Mouse (Mus musculus) midbrain, embryonic 14.5 days (tissue): Measurements from ENCODE around the gene Nol8. TPM values are rescaled to one million over a fixed set of nuclear protein-coding genes. Genes with fewer than 3 reads are reported as not detected.

Source experiments
- ATAC-seq: fragments of 200-750 bp; cut with Nextera tagmentation; 2 replicates; pipeline ENCODE4 v1.8.0; 2017; ENCODE audit warnings: moderate number of reproducible peaks, moderate library complexity; ENCODE audit not compliant: low FRiP score, low TSS enrichment
- DNase-seq: peaks from one replicate; pipeline ENCODE4 v3.0.0-alpha.2; 2015
- H3K27ac ChIP-seq: fragments of 300-500 bp; sonication (generic); replicated peaks from 2 replicates; pipeline ENCODE4 v1.5.1; 2014; ENCODE audit warnings: mild to moderate bottlenecking, low read depth, low read length, moderate library complexity
- H3K27me3 ChIP-seq: fragments of 300-500 bp; sonication (generic); 2 replicates; pipeline ENCODE4 v1.6.1; 2014; ENCODE audit warnings: low read length, control low read depth, mixed read lengths; ENCODE audit not compliant: control insufficient read depth, insufficient read depth
- H3K36me3 ChIP-seq: fragments of 300-500 bp; sonication (generic); 2 replicates; pipeline ENCODE4 v1.6.1; 2014; ENCODE audit warnings: low read length, control low read depth; ENCODE audit not compliant: control insufficient read depth, insufficient read depth
- H3K4me1 ChIP-seq: fragments of 300-500 bp; sonication (generic); 2 replicates; pipeline ENCODE4 v1.6.1; 2014; ENCODE audit warnings: mild to moderate bottlenecking, antibody characterized with exemption, low read length, control low read depth; ENCODE audit not compliant: control insufficient read depth, insufficient read depth
- H3K4me2 ChIP-seq: fragments of 300-500 bp; sonication (generic); 2 replicates; pipeline ENCODE4 v1.6.1; 2014; ENCODE audit warnings: mild to moderate bottlenecking, low read length, moderate library complexity
- H3K4me3 ChIP-seq: fragments of 300-500 bp; sonication (generic); replicated peaks from 2 replicates; pipeline ENCODE4 v1.5.1; 2014; ENCODE audit warnings: low read depth, low read length
- H3K9ac ChIP-seq: fragments of 300-500 bp; sonication (generic); replicated peaks from 2 replicates; pipeline ENCODE4 v1.6.1; 2014; ENCODE audit warnings: mild to moderate bottlenecking, low read length, moderate library complexity
- H3K9me3 ChIP-seq: fragments of 300-500 bp; sonication (generic); 2 replicates; pipeline ENCODE4 v1.6.1; 2016; ENCODE audit warnings: low read length, control low read depth, mixed read lengths; ENCODE audit not compliant: control insufficient read depth
- WGBS: fragments of 180-500 bp; shearing (Covaris S2); extraction: QIAGEN DNeasy Blood & Tissue Kit; methylation state at CpG from one replicate; pipeline ENCODE4 v1.1.7; 2014; 5-methylcytosine and 5-hydroxymethylcytosine counted together
- polyA plus RNA-seq: library from polyadenylated mRNA; unstranded; fragments of >200 nt; fragmentation: Nextera tagmentation; extraction: Ambion mirVana; gene quantifications from 2 replicates; pipeline ENCODE4 v1.2.1, GENCODE M21; 2014

The Nol8 gene
- polyA plus RNA-seq, 1 experiment from 2014 or later: 22.4 TPM

DNA sequence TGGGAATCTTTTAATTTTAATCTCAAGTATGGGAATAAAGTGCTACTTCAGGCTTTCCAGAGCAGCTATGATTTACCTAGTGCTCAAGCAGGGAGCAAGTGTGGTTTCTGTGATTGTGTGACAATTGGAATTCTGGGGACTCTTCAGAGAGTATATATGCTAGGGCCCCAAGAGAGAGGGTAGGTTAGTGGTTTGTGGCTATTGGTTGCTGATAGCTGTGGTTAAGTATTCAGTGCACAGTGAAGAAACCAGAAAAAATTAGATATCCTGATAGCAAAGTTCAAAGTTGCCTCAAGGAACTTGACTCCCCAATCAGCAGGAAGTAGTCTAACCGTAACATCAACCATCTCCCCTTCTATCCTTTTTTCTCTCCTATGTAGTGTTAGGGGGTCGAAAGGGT lies 24.9 kb downstream of the Nol8 start:
- ATAC-seq: no peak
- no peaks in the 10 kb centered on the region for H3K27me3 ChIP-seq
- peaks cover 49% of the 10 kb centered on the region for H3K36me3 ChIP-seq
- 85% methylated on average over 2 of the region's 2 CpGs for WGBS
- no peak overlapping the region for H3K9ac ChIP-seq
- no peak overlapping the region for H3K4me3 ChIP-seq
- no peak overlapping the region for H3K4me2 ChIP-seq
- no peak for DNase-seq
- peaks cover 8% of the 10 kb centered on the region for H3K4me1 ChIP-seq
- no peaks in the 10 kb centered on the region for H3K9me3 ChIP-seq
- no peak overlapping the region for H3K27ac ChIP-seq

DNA sequence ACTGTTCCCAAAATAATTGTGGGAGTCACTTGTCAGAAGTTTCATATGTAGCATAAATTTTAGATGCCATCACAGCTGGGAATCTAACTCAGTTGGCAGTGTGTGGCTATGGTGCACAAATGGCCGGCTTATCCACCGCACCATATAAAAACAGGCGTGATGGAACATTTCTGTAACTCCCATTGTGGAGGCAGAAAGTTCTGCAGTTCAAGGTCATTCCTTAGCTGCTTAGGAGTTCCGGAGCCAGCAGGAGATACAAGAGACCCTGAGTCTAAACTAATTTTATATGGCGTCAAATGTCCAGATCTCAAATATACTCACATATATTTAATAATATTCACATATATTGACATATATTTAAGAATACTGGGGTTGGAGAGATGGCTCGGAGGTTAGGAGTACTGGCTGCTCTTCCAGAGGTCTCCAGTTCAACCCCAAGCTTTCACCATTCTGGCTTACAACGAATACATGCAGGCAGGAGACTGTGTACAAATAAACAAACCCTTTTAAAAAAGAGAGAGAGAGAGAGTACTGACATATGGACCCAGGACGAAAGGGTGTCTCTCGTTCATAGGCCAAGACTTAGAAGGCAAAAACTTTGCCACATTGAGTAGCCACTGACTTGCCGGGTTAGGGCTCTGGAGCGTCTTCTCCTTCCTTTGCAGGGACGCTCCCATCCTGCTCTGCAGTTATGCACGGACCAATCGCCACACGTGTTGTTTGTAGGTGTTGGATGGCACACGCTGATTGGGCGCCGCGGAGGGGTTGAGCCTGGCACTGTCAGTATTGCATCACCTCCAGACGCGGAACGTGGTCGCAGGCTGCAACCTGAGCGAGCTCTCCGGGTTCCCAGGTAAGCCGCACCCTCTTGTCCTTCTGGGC lies 28.7 kb downstream of the Nol8 start, which contains the start of gene Iars:
Iars (plus strand) TSS at position 750 of the 882 bp plus-strand sequence.
- 7% methylated on average over 26 of the region's 26 CpGs for WGBS
- Histone ChIP-seq H3K27me3 (no peaks in the 10 kb centered on the region), H3K9me3 (no peaks in the 10 kb centered on the region), H3K4me1 (peaks cover 14% of the 10 kb centered on the region), H3K4me2 (peak within 1 kb of the TSS; percentile 94), H3K4me3 (peak within 1 kb of the TSS; percentile 89), H3K27ac (peak within 1 kb of the TSS; percentile 66), H3K36me3 (peaks cover 24% of the 10 kb centered on the region), H3K9ac (peak within 1 kb of the TSS; percentile 84)
- peak; percentile 100 for ATAC-seq
- peak; percentile 99 for DNase-seq

DNA sequence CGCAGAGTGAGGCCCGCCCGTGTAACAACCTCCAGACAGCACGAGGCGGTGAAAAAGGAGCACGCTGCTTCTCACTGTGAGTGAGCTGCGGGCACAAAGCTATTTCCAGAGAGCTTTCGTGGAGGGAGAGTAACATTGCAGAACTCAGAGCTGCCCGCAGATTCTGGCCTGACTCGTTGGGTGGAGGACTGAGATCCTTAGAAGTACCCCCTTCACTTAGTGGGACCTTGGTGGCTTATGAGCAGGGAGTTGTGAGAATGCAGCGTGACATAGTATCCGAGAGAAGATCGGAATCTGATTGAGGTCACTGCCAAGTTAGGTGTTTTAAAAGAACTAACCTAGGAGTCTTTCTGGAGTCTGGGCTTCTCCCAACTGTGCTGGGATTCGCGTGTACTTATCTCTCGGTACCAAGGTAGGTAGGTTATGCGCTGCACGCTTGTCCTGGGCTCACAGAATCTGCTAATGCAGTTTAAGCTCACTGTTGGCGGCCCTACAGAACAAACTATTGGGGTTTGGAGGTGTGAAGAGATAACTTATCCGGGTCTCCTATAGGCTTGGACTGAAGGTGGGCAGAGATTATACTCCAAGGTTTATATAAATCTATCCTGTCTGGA lies 29.5 kb downstream of the Nol8 start:
- H3K27ac ChIP-seq: peak overlapping the region; percentile 66
- H3K9me3 ChIP-seq: no peaks in the 10 kb centered on the region
- DNase-seq: no peak
- H3K9ac ChIP-seq: peak overlapping the region; percentile 84
- under 1% methylated on average over 20 of the region's 20 CpGs for WGBS
- peaks cover 18% of the 10 kb centered on the region for H3K36me3 ChIP-seq
- peaks cover 14% of the 10 kb centered on the region for H3K4me1 ChIP-seq
- peak overlapping the region; percentile 89 for H3K4me3 ChIP-seq
- peak; percentile 72 for ATAC-seq
- no peaks in the 10 kb centered on the region for H3K27me3 ChIP-seq
- H3K4me2 ChIP-seq: peak overlapping the region; percentile 94

DNA sequence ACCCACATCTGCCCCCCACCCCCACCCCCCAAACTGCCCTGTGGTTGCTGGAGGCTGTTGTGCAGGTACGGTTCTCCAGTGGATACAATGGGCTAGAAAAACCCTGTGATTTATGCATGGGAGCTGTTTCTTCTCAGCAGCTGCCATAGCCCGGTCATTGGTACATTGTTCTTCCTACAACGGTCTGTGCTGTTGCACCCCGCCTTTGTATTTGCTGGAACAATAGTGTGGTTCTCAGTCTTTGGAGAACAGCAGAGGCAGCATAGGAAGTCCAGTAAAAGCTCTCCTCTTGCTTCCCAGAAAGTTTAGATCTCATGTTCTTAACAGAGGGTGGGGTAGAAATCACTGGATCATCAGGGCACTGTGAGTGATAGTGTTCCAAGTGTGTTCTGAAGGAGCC lies 31.4 kb downstream of the Nol8 start:
- 56% methylated on average over 4 of the region's 4 CpGs for WGBS
- DNase-seq (no peak), ATAC-seq (no peak)
- H3K4me1 ChIP-seq: peaks cover 14% of the 10 kb centered on the region
- H3K27ac ChIP-seq: no peak overlapping the region
- no peaks in the 10 kb centered on the region for H3K27me3 ChIP-seq
- no peak overlapping the region for H3K9ac ChIP-seq
- no peak overlapping the region for H3K4me2 ChIP-seq
- H3K36me3 ChIP-seq: peaks cover 20% of the 10 kb centered on the region
- no peak overlapping the region for H3K4me3 ChIP-seq
- H3K9me3 ChIP-seq: no peaks in the 10 kb centered on the region

DNA sequence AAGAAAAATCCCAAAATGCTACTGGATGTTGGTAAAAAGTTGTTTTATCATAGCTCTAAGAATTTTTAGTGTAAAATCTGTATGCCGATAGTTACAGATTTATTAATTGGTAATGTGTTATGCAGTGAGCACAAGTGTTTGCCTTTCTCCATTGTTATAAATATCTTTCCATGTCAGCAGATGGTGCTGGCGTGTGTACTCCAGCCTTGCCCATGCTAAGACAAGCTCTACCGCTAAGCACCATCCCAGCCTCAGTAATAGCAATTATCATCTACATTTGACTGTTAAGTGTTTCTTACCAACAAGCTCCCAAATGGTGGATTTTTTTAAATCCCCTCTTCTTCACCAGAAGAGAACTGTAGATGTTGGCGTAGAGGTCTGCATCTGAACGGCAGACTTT lies 38.2 kb downstream of the Nol8 start:
- Histone ChIP-seq H3K4me1 (no peaks in the 10 kb centered on the region), H3K9me3 (no peaks in the 10 kb centered on the region), H3K4me2 (no peak overlapping the region), H3K27ac (no peak overlapping the region), H3K27me3 (no peaks in the 10 kb centered on the region), H3K36me3 (peaks cover 63% of the 10 kb centered on the region), H3K9ac (no peak overlapping the region), H3K4me3 (no peak overlapping the region)
- 97% methylated on average over 5 of the region's 5 CpGs for WGBS
- no peak for DNase-seq
- ATAC-seq: no peak

DNA sequence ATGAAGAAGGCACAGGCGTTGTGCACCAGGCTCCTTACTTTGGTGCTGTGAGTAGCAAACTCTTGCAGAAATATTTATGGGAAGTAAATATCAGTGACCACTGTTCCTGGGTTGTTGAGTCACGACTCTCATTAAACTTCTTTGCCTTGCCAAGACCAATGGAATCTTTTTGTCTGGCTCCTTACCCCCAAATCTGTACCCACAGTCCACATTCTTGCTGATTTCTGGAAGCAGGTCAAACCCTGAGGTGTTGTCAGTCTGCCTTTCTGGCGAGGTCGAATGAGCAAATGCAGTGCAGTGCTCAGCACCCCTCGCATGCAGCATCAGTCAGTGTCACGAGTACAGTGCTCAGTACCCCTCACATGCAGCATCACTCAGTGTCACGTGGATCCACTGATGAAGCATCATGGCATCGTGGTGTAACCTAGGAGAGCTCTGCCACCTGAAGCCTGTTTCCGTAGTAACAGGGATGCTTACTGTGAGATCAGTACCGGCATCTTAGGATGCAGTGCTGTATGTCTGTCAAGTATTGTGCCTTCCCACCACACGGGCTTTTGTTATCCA lies 50.4 kb downstream of the Nol8 start:
- Histone ChIP-seq H3K9ac (no peak overlapping the region), H3K9me3 (no peaks in the 10 kb centered on the region), H3K36me3 (peaks cover 66% of the 10 kb centered on the region), H3K4me2 (no peak overlapping the region), H3K4me1 (no peaks in the 10 kb centered on the region), H3K27ac (no peak overlapping the region), H3K27me3 (no peaks in the 10 kb centered on the region), H3K4me3 (no peak overlapping the region)
- WGBS: 91% methylated on average over 11 of the region's 11 CpGs
- DNase-seq (no peak), ATAC-seq (no peak)

DNA sequence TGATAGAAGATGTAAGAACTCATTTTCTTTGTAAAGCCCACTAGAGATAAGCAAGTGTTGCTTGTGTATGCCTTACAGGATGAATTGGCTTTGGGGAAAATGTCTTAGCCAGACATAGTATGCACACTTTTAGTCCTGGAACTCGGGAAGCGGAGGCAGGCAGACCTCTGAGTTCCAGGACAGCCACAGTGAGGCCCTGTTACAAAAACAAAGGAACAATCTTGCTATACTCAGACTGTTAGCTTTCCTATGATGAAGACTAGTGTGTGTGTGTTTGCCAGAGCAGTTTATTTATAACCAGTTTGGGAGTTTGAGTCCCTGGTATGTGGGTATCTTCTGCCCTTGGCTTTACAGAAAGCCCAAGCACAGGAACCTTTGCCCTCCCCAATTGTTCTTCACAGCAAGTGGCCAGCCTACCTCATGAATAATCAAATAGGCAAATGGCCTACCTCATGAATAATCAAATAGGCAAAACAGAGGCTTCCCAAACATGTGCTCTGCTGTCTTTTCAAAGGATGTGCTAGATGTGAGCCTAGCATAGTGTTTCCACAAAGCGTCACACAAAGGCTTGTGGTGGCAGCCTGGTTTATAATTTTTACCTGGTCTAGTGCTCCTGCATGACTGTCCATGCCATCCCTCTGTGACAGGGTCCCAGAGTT lies 53.3 kb downstream of the Nol8 start:
- peak; percentile 61 for DNase-seq
- Histone ChIP-seq H3K27ac (peak overlapping the region; percentile 43; the same call in 1 of the 2 replicates), H3K4me2 (no peak overlapping the region), H3K9me3 (no peaks in the 10 kb centered on the region), H3K4me3 (no peak overlapping the region), H3K27me3 (no peaks in the 10 kb centered on the region), H3K9ac (no peak overlapping the region), H3K4me1 (no peaks in the 10 kb centered on the region), H3K36me3 (peaks cover 91% of the 10 kb centered on the region)
- 46% methylated on average over 3 of the region's 3 CpGs for whole genome bisulfite sequencing
- ATAC-seq: peak; percentile 71

DNA sequence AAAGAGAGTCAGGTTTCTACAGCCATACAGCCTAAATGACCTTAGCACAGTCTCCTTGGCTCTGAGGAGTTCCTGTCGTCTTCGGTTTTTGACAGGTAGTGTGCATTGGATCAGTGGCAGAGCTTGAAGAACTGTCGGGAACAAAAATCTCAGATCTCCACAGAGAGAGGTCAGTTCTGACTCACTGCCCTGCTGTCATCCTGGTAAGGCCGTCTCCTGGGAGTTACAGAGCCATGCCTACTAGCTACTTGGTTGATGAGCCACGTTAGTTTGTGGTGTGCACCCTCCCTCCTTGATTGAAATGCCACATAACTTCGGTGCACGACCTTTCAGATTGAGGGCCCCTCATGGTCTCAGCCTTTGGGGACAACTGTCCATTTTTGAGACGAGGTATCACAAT lies 55.4 kb downstream of the Nol8 start:
- peaks cover 94% of the 10 kb centered on the region for H3K36me3 ChIP-seq
- no peak overlapping the region for H3K4me3 ChIP-seq
- ATAC-seq: no peak
- no peaks in the 10 kb centered on the region for H3K27me3 ChIP-seq
- 95% methylated on average over 8 of the region's 8 CpGs for whole genome bisulfite sequencing
- no peak overlapping the region for H3K4me2 ChIP-seq
- no peak for DNase-seq
- H3K27ac ChIP-seq: no peak overlapping the region
- no peaks in the 10 kb centered on the region for H3K4me1 ChIP-seq
- no peak overlapping the region for H3K9ac ChIP-seq
- no peaks in the 10 kb centered on the region for H3K9me3 ChIP-seq
